Mouse (Mus musculus): ENCODE data around the gene Nhej1. TPM values are rescaled to one million over a fixed set of nuclear protein-coding genes. Genes with fewer than 3 reads are reported as not detected.

Nhej1 gene
- polyA plus RNA-seq, 1 experiment from 2014 or later, result 3.5 TPM

GRCm38 (mm10) chr1:75015551-75016265, 109.3 kb downstream of the Nhej1 start:
- WGBS (ENCODE audit: insufficient replicate concordance), result 46% methylated on average over 13 of the region's 13 CpGs
- H3K4me3 ChIP-seq (ENCODE audit: low read depth, low read length), result no peak overlapping the region
- no peaks in the 10 kb centered on the region for H3K36me3 ChIP-seq (replicated peaks; ENCODE audit: insufficient read depth, low read length)
- no peak overlapping the region for H3K9ac ChIP-seq (replicated peaks)
- TF ChIP-seq CTCF (IDR thresholded peaks at IDR 0.05; ENCODE audit: low read depth), result no peak
- no peak for TF ChIP-seq EP300 (IDR thresholded peaks at IDR 0.05; ENCODE audit: low read depth)
- no peak for DNase-seq
- H3K4me1 ChIP-seq (ENCODE audit: insufficient read depth), result peaks cover 10% of the 10 kb centered on the region
- H3K27ac ChIP-seq (ENCODE audit: low read depth), result no peak overlapping the region
- H3K27me3 ChIP-seq (ENCODE audit: insufficient read depth, low read length), result no peaks in the 10 kb centered on the region
- ATAC-seq, result no peak
- no peak overlapping the region for H3K4me2 ChIP-seq (ENCODE audit: low read depth, low read length)
- H3K9me3 ChIP-seq (ENCODE audit: low read length), result no peaks in the 10 kb centered on the region

- Histone ChIP-seq H3K36me3 (replicated peaks; ENCODE audit: insufficient read depth, low read length) (no peaks in the 10 kb centered on the region), H3K9ac (replicated peaks) (no peak overlapping the region), H3K9me3 (ENCODE audit: low read length) (no peaks in the 10 kb centered on the region), H3K27me3 (ENCODE audit: insufficient read depth, low read length) (no peaks in the 10 kb centered on the region), H3K4me2 (ENCODE audit: low read depth, low read length) (no peak overlapping the region), H3K27ac (ENCODE audit: low read depth) (no peak overlapping the region), H3K4me3 (ENCODE audit: low read depth, low read length) (no peak overlapping the region), H3K4me1 (ENCODE audit: insufficient read depth) (peaks cover 11% of the 10 kb centered on the region)
- TF ChIP-seq EP300 (IDR thresholded peaks at IDR 0.05; ENCODE audit: low read depth) (no peak), CTCF (IDR thresholded peaks at IDR 0.05; ENCODE audit: low read depth) (no peak)
- WGBS (ENCODE audit: insufficient replicate concordance), result 31% methylated on average over 5 of the region's 5 CpGs
- ATAC-seq, result 0 out of 2 replicates have a peak, but pooled peaks have one; percentile 13
- DNase-seq, result no peak
Observed at GRCm38 (mm10) chr1:75014210-75014845, 110.7 kb downstream of the Nhej1 start.

GRCm38 (mm10) chr1:75010817-75011216, 114.2 kb downstream of the Nhej1 start:
- DNase-seq (no peak), ATAC-seq (no peak)
- H3K9ac ChIP-seq (replicated peaks), result no peak overlapping the region
- H3K9me3 ChIP-seq (ENCODE audit: low read length), result no peaks in the 10 kb centered on the region
- TF ChIP-seq EP300 (IDR thresholded peaks at IDR 0.05; ENCODE audit: low read depth) (no peak), CTCF (IDR thresholded peaks at IDR 0.05; ENCODE audit: low read depth) (no peak)
- no peak overlapping the region for H3K27ac ChIP-seq (ENCODE audit: low read depth)
- H3K27me3 ChIP-seq (ENCODE audit: insufficient read depth, low read length), result no peaks in the 10 kb centered on the region
- peaks cover 13% of the 10 kb centered on the region for H3K4me1 ChIP-seq (ENCODE audit: insufficient read depth)
- H3K36me3 ChIP-seq (replicated peaks; ENCODE audit: insufficient read depth, low read length), result no peaks in the 10 kb centered on the region
- H3K4me2 ChIP-seq (ENCODE audit: low read depth, low read length), result no peak overlapping the region
- no peak overlapping the region for H3K4me3 ChIP-seq (ENCODE audit: low read depth, low read length)

- no peaks in the 10 kb centered on the region for H3K36me3 ChIP-seq (replicated peaks; ENCODE audit: insufficient read depth, low read length)
- H3K4me1 ChIP-seq (ENCODE audit: insufficient read depth), result peaks cover 13% of the 10 kb centered on the region
- no peaks in the 10 kb centered on the region for H3K9me3 ChIP-seq (ENCODE audit: low read length)
- H3K27me3 ChIP-seq (ENCODE audit: insufficient read depth, low read length), result no peaks in the 10 kb centered on the region
- ATAC-seq (no peak), DNase-seq (no peak)
- TF ChIP-seq EP300 (IDR thresholded peaks at IDR 0.05; ENCODE audit: low read depth) (no peak), CTCF (IDR thresholded peaks at IDR 0.05; ENCODE audit: low read depth) (no peak)
- WGBS (ENCODE audit: insufficient replicate concordance), result 39% methylated on average over 2 of the region's 2 CpGs
- no peak overlapping the region for H3K4me3 ChIP-seq (ENCODE audit: low read depth, low read length)
- H3K9ac ChIP-seq (replicated peaks), result no peak overlapping the region
- H3K27ac ChIP-seq (ENCODE audit: low read depth), result no peak overlapping the region
- H3K4me2 ChIP-seq (ENCODE audit: low read depth, low read length), result peak overlapping the region; percentile 10; the same call in 1 of the 2 replicates
Observed at GRCm38 (mm10) chr1:75010203-75010602, 114.8 kb downstream of the Nhej1 start.

DNA sequence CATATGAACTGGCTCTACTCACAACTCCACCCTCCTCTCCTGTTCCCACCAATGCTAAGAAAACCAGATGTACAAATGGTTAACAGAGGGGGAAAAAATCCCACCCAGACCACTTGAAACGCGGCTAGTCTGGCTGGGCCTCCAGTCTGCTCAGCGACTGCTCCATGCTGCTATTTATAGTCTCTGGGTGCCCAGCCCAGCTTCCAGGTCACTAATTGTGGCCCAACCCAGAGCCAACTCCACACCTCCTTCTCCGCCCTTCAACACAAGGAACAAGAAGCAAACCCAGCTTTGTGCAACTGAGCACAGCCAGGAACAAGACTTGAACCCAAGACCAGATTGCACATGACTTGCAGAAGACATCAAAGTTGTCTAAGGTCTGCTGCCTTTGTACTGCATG, 119.0 kb downstream of the Nhej1 start:
- ATAC-seq (no peak), DNase-seq (no peak)
- no peak overlapping the region for H3K4me2 ChIP-seq (ENCODE audit: low read depth, low read length)
- no peak overlapping the region for H3K27ac ChIP-seq (ENCODE audit: low read depth)
- WGBS (ENCODE audit: insufficient replicate concordance), result 35% methylated on average over 4 of the region's 4 CpGs
- H3K4me1 ChIP-seq (ENCODE audit: insufficient read depth), result peaks cover 6% of the 10 kb centered on the region; the same call in 1 of the 2 replicates
- TF ChIP-seq EP300 (IDR thresholded peaks at IDR 0.05; ENCODE audit: low read depth) (no peak), CTCF (IDR thresholded peaks at IDR 0.05; ENCODE audit: low read depth) (no peak)
- H3K9ac ChIP-seq (replicated peaks), result no peak overlapping the region
- no peak overlapping the region for H3K4me3 ChIP-seq (ENCODE audit: low read depth, low read length)
- H3K36me3 ChIP-seq (replicated peaks; ENCODE audit: insufficient read depth, low read length), result no peaks in the 10 kb centered on the region
- no peaks in the 10 kb centered on the region for H3K9me3 ChIP-seq (ENCODE audit: low read length)
- no peaks in the 10 kb centered on the region for H3K27me3 ChIP-seq (ENCODE audit: insufficient read depth, low read length)

DNA sequence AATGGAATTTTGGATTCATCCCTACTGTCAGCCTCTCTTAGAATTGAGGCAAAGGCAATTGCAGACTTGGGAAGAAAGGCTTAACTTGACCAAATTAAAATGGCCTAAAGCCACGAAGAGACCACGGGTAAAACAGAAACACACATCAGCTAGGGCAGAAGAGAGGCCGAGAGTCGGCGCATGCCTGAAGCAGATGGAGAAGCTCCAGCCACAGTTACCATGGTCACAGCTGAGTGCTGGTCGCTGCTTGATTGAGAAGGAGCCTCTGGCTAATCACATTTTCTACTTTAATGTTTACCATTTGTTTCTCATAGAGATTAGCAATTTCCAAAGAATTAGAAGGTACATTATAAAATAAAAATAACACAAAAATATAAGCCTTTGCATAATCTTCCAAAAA, 123.8 kb downstream of the Nhej1 start:
- Histone ChIP-seq H3K4me3 (ENCODE audit: low read depth, low read length) (no peak overlapping the region), H3K27ac (ENCODE audit: low read depth) (no peak overlapping the region), H3K4me1 (ENCODE audit: insufficient read depth) (0 out of 2 replicates have a peak, but pooled peaks cover 2% of the 10 kb centered on the region), H3K9ac (replicated peaks) (no peak overlapping the region), H3K36me3 (replicated peaks; ENCODE audit: insufficient read depth, low read length) (no peaks in the 10 kb centered on the region), H3K9me3 (ENCODE audit: low read length) (no peaks in the 10 kb centered on the region), H3K4me2 (ENCODE audit: low read depth, low read length) (no peak overlapping the region), H3K27me3 (ENCODE audit: insufficient read depth, low read length) (no peaks in the 10 kb centered on the region)
- WGBS (ENCODE audit: insufficient replicate concordance), result 65% methylated on average over 6 of the region's 6 CpGs
- DNase-seq, result no peak
- ATAC-seq, result no peak
- TF ChIP-seq EP300 (IDR thresholded peaks at IDR 0.05; ENCODE audit: low read depth), result no peak
- TF ChIP-seq CTCF (IDR thresholded peaks at IDR 0.05; ENCODE audit: low read depth), result no peak

Measured in liver, postnatal 0 days (tissue).